Mouse (Mus musculus) hindbrain, postnatal 0 days (tissue): ENCODE results near the gene Vstm2l. TPM values are rescaled to one million over a fixed set of nuclear protein-coding genes. Genes with fewer than 3 reads are reported as not detected.

ENCODE experiments used
- ATAC-seq: fragments of 200-750 bp; cut with Nextera tagmentation; 2 replicates; pipeline ENCODE4 v1.8.0; 2017; ENCODE audit warnings: mild to moderate bottlenecking, moderate TSS enrichment, moderate library complexity
- DNase-seq: peaks from one replicate; pipeline ENCODE4 v3.0.0-alpha.2; 2015; ENCODE audit warnings: low spot score
- H3K27ac ChIP-seq: fragments of 300-500 bp; sonication (generic); 2 replicates; pipeline ENCODE4 v1.5.1; 2014; ENCODE audit warnings: mild to moderate bottlenecking
- H3K27me3 ChIP-seq: fragments of 300-500 bp; sonication (generic); 2 replicates; pipeline ENCODE4 v1.6.1; 2014; ENCODE audit warnings: low read length, mixed read lengths; ENCODE audit not compliant: insufficient read depth
- H3K36me3 ChIP-seq: fragments of 300-500 bp; sonication (generic); 2 replicates; pipeline ENCODE4 v1.6.1; 2014; ENCODE audit warnings: low read length, mixed read lengths; ENCODE audit not compliant: insufficient read depth
- H3K4me1 ChIP-seq: fragments of 300-500 bp; sonication (generic); 2 replicates; pipeline ENCODE4 v1.6.1; 2014; ENCODE audit warnings: antibody characterized with exemption, low read length, mixed read lengths; ENCODE audit not compliant: insufficient read depth
- H3K4me2 ChIP-seq: fragments of 300-500 bp; sonication (generic); 2 replicates; pipeline ENCODE4 v1.6.1; 2014; ENCODE audit warnings: low read depth, mild to moderate bottlenecking, low read length, moderate library complexity, mixed read lengths
- H3K4me3 ChIP-seq: fragments of 300-500 bp; sonication (generic); 2 replicates; pipeline ENCODE4 v1.5.1; 2014; ENCODE audit warnings: low read length
- H3K9ac ChIP-seq: fragments of 300-500 bp; sonication (generic); replicated peaks from 2 replicates; pipeline ENCODE4 v1.6.1; 2014; ENCODE audit warnings: mild to moderate bottlenecking, low read length, moderate library complexity, mixed read lengths
- H3K9me3 ChIP-seq: fragments of 300-500 bp; sonication (generic); 2 replicates; pipeline ENCODE4 v1.6.1; 2016; ENCODE audit warnings: low read length, mixed read lengths
- CTCF ChIP-seq: IDR thresholded peaks from 2 replicates; pipeline ENCODE4 v1.5.1; 2016; ENCODE audit warnings: antibody characterized with exemption, control low read depth, low read depth
- WGBS: fragments of 180-500 bp; shearing (Covaris S2); extraction: QIAGEN DNeasy Blood & Tissue Kit; methylation state at CpG from one replicate; pipeline ENCODE4 v1.1.7; 2014; 5-methylcytosine and 5-hydroxymethylcytosine counted together
- polyA plus RNA-seq: library from polyadenylated mRNA; unstranded; fragments of >200 nt; fragmentation: Nextera tagmentation; extraction: Ambion mirVana; gene quantifications from 2 replicates; pipeline ENCODE4 v1.2.1, GENCODE M21; 2015
- total RNA-seq: library from RNA; depleted of rRNA; stranded (reverse); fragments of >200 nt; gene quantifications from 2 replicates; pipeline ENCODE4 v1.2.3, GENCODE M21; 2014; rRNA removed

Vstm2l gene
- total and polyA plus RNA-seq, 2 experiments from 2014 or later: 46.4 to 326 TPM

DNA sequence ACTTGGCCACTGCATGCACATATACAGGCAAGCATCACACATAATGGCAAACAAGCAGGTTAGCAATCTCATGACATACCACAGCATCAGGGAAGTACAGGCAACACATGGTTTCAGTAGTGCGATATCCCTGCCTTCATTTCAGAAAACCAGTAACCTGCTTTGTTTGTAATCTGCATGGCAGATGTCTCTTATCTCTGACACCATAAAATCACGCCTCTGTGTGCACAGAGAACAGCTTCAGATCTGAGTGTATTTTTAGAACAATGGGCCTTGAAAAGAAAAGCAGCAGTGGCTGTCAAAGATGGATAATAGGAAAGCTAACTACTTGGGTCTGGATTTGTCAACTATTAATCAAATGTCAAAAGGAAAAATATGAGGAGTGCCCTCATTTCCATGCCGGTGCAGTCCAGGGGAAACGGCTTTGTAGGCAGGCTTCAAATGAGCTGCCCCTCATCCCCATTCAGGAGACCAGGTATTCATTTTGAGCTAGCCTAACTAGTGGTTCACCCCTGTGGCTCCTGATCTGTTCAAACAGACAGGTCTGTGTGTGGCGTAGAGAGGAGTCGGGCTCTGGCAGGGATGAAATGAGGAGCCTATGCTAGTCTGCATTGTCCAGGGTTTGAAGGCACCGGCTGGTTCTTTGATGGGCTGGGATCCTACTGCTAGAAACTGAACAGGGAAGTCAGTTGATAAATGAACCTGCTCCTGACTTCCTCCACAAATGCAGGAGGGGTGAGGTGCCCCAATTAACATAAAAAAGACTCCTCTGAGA, 74.2 kb downstream of the Vstm2l start:
- no peak for ATAC-seq
- no peaks in the 10 kb centered on the region for H3K4me1 ChIP-seq
- H3K4me3 ChIP-seq: no peak overlapping the region
- H3K36me3 ChIP-seq: no peaks in the 10 kb centered on the region
- TF ChIP-seq CTCF: no peak
- H3K27ac ChIP-seq: peak overlapping the region; percentile 1; the same call in 1 of the 2 replicates
- H3K9ac ChIP-seq: no peak overlapping the region
- DNase-seq: no peak
- no peaks in the 10 kb centered on the region for H3K9me3 ChIP-seq
- no peak overlapping the region for H3K4me2 ChIP-seq
- 54% methylated on average over 7 of the region's 7 CpGs for WGBS
- H3K27me3 ChIP-seq: no peaks in the 10 kb centered on the region

DNA sequence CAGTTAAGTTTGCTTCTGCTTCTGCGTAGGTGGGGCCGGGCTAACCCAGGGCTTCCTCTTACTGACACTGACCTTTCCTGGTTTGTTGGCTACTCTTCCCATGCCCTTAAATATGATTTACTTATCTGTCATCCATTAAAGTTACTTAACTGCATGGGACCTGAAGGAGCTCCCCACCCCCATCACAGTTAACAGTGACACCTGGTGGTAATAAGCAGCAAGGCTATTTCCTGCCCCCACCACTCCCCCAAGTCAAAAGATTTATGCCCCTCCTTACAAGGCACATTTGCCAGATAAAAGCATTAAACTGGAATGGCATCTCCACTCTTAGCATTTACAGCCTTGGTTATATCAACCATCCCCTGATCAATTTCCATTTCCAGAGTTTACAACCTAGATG, 75.5 kb downstream of the Vstm2l start:
- peak; percentile 55 for DNase-seq
- TF ChIP-seq CTCF: peak; percentile 76
- WGBS: 78% methylated on average over 2 of the region's 2 CpGs
- H3K9me3 ChIP-seq: no peaks in the 10 kb centered on the region
- no peaks in the 10 kb centered on the region for H3K4me1 ChIP-seq
- H3K27ac ChIP-seq: no peak overlapping the region
- H3K27me3 ChIP-seq: no peaks in the 10 kb centered on the region
- no peak overlapping the region for H3K4me3 ChIP-seq
- no peak overlapping the region for H3K4me2 ChIP-seq
- ATAC-seq: no peak
- no peaks in the 10 kb centered on the region; the same call in 1 of the 2 replicates for H3K36me3 ChIP-seq
- no peak overlapping the region for H3K9ac ChIP-seq

DNA sequence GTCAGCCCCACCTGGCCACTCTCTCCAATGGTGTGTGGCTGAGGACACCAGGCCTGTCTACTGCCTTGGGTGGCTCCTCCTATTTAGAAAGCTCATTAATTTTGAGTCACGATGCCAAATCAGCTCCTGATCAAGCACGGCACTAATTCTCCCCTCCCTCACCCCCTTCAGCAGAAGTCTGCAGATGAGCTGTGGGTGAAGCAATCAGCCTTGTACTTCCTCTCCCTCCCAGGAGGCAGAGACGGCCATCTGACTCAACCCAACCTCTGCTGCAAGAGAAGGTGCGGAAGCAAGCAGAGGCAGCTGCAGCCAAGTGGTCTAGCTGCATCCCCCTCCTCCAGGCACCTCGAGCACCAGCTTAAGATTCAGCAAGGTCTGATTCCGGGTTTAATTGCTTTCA, 76.6 kb downstream of the Vstm2l start:
- H3K4me2 ChIP-seq: no peak overlapping the region
- no peaks in the 10 kb centered on the region for H3K9me3 ChIP-seq
- no peak overlapping the region for H3K9ac ChIP-seq
- 65% methylated on average over 6 of the region's 6 CpGs for WGBS
- no peaks in the 10 kb centered on the region for H3K27me3 ChIP-seq
- peaks cover 5% of the 10 kb centered on the region; the same call in 1 of the 2 replicates for H3K36me3 ChIP-seq
- H3K4me1 ChIP-seq: no peaks in the 10 kb centered on the region
- ATAC-seq: 0 out of 2 replicates have a peak, but pooled peaks have one; percentile 24
- no peak for DNase-seq
- H3K4me3 ChIP-seq: no peak overlapping the region
- H3K27ac ChIP-seq: no peak overlapping the region
- no peak for TF ChIP-seq CTCF

DNA sequence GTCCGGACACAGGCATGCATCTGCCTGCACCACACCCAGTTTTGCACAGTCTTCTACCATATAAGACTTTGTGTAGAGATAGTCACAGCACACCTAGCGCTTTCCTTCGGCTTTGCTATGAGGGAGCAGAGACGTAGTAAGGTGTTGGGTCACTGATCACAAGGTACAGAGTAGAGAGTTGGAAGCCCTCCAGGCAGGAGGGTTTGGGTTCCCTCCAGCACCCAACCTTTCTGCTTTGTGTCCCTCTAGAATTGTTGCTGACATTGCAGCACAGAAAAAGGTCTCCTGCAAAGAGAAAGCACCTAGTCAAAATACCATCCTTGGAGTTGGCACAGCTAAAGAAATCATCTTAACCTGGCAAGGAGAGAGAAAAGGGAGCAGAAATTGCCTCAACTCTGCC, 78.0 kb downstream of the Vstm2l start:
- ATAC-seq: no peak
- Histone ChIP-seq H3K4me1 (no peaks in the 10 kb centered on the region), H3K27me3 (no peaks in the 10 kb centered on the region), H3K36me3 (peaks cover 10% of the 10 kb centered on the region; the same call in 1 of the 2 replicates), H3K9ac (no peak overlapping the region), H3K27ac (no peak overlapping the region), H3K4me3 (no peak overlapping the region), H3K9me3 (no peaks in the 10 kb centered on the region), H3K4me2 (no peak overlapping the region)
- no peak for DNase-seq
- TF ChIP-seq CTCF: no peak
- WGBS: 92% methylated on average over 4 of the region's 4 CpGs

Other genes with a start within 250 kb of the Vstm2l start
- 28.7 and 30.3 TPM in 2 replicates for gene Ctnnbl1, start 177.3 kb upstream of the Vstm2l start, total RNA-seq
- gene Ctnnbl1, start 177.3 kb upstream of the Vstm2l start, polyA plus RNA-seq: 42.7 and 45.4 TPM in 2 replicates
- gene Tti1, start 113.8 kb downstream of the Vstm2l start, total RNA-seq: 18.2 and 19.4 TPM in 2 replicates
- 9.5 and 10.3 TPM in 2 replicates for gene Tti1, start 113.8 kb downstream of the Vstm2l start, polyA plus RNA-seq
- 26.3 and 31.3 TPM in 2 replicates for gene Rprd1b, start 113.8 kb downstream of the Vstm2l start, total RNA-seq
- 19.8 and 20.4 TPM in 2 replicates for gene Rprd1b, start 113.8 kb downstream of the Vstm2l start, polyA plus RNA-seq
- gene Tgm2, start 231.8 kb downstream of the Vstm2l start, total RNA-seq: 13.6 and 14.4 TPM in 2 replicates
- gene Tgm2, start 231.8 kb downstream of the Vstm2l start, polyA plus RNA-seq: 6.5 and 7.1 TPM in 2 replicates